Mouse (Mus musculus): ENCODE measurements around the gene Gba2. TPM values are rescaled to one million over a fixed set of nuclear protein-coding genes. Genes with fewer than 3 reads are reported as not detected.
A peak's percentile ranks its signal among the peaks of the same experiment; 100 is the strongest.

The Gba2 gene
- polyA plus RNA-seq, 1 experiment from 2014 or later: 32.0 TPM

GRCm38 (mm10) chr4:43579256-43579655 is 583 bp upstream of the Gba2 start:
- Histone ChIP-seq H3K9ac (peak overlapping the region; percentile 82), H3K4me3 (peak overlapping the region; percentile 73), H3K9me3 (no peaks in the 10 kb centered on the region), H3K27ac (no peak overlapping the region), H3K36me3 (peaks cover 41% of the 10 kb centered on the region), H3K27me3 (no peaks in the 10 kb centered on the region), H3K4me1 (peaks cover 40% of the 10 kb centered on the region), H3K4me2 (replicated peaks) (peak overlapping the region; percentile 95)
- WGBS: 7% methylated on average over 10 of the region's 10 CpGs
- no peak for ATAC-seq (ENCODE audit: insufficient number of reproducible peaks, insufficient read depth, low FRiP score, low TSS enrichment)

GRCm38 (mm10) chr4:43577237-43577881 is 1.3 kb downstream of the Gba2 start:
- 47% methylated on average over 8 of the region's 8 CpGs for WGBS
- H3K9ac ChIP-seq: peak overlapping the region; percentile 82
- ATAC-seq (ENCODE audit: insufficient number of reproducible peaks, insufficient read depth, low FRiP score, low TSS enrichment): no peak
- peak overlapping the region; percentile 95 for H3K4me2 ChIP-seq (replicated peaks)
- H3K9me3 ChIP-seq: no peaks in the 10 kb centered on the region
- H3K36me3 ChIP-seq: peaks cover 41% of the 10 kb centered on the region
- no peak overlapping the region for H3K27ac ChIP-seq
- H3K27me3 ChIP-seq: no peaks in the 10 kb centered on the region
- H3K4me3 ChIP-seq: peak overlapping the region; percentile 73
- peaks cover 40% of the 10 kb centered on the region for H3K4me1 ChIP-seq

DNA sequence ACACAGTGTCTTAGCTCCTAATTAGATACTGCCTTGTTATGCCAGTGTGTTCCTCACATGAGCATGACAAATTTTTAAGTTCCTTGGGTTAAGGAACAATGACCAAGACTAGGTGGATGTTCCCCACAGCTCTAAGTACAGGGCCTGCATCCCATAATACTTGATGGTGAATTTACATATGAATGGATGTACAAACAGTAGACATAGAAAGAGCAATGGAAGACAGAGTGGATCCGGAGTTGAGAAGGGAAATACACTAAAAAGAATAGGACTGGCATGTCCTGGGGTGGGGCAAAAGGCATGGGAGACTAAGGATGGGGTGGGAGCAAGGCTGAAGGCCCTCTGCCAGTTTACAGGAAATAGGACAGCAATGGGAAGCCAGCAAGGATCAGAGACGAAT is 3.3 kb downstream of the Gba2 start:
- no peak for ATAC-seq (ENCODE audit: insufficient number of reproducible peaks, insufficient read depth, low FRiP score, low TSS enrichment)
- Histone ChIP-seq H3K9ac (no peak overlapping the region), H3K27me3 (no peaks in the 10 kb centered on the region), H3K4me3 (no peak overlapping the region), H3K36me3 (peaks cover 42% of the 10 kb centered on the region), H3K27ac (no peak overlapping the region), H3K4me2 (replicated peaks) (no peak overlapping the region), H3K4me1 (peaks cover 40% of the 10 kb centered on the region), H3K9me3 (no peaks in the 10 kb centered on the region)
- WGBS: 79% methylated on average over 2 of the region's 2 CpGs

- Histone ChIP-seq H3K4me2 (replicated peaks) (no peak overlapping the region), H3K4me3 (no peak overlapping the region), H3K27ac (no peak overlapping the region), H3K4me1 (peaks cover 32% of the 10 kb centered on the region), H3K9ac (no peak overlapping the region), H3K36me3 (peaks cover 60% of the 10 kb centered on the region), H3K27me3 (no peaks in the 10 kb centered on the region), H3K9me3 (no peaks in the 10 kb centered on the region)
- WGBS: 89% methylated on average over 4 of the region's 4 CpGs
- no peak for ATAC-seq (ENCODE audit: insufficient number of reproducible peaks, insufficient read depth, low FRiP score, low TSS enrichment)
Observed at GRCm38 (mm10) chr4:43573561-43573960, 5.1 kb downstream of the Gba2 start.

DNA sequence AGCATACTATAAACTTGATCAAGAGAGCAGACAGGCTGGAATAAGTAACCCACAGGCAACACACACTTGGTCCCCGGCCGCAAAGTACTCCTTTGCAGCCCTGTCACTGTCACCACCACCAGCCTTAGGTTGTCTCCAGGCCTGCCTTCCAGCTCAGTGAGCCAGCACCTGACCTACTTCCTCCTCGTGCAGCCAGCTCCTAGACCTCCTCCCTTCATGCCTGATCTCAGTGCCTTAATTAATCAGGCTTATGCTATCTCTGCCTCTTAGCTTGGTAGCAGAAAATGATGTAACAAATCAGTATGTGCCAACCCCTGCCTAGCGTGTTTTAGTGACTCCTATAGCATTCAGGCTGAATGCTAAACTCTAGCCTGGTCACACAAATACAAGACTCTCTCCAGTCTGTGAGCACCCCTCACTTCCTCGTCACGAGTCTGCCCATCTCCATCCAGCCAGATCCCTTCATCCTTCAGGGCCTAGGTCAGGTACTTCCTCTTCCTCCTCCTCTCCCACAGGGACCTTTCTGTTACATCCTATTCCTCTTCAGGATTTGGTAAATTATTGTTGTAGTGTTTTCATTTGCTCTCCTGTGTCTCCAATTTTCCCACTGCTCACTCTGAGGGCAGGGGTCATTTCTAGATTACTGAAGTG is 7.2 kb downstream of the Gba2 start:
- WGBS: 84% methylated on average over 6 of the region's 6 CpGs
- Histone ChIP-seq H3K4me3 (no peak overlapping the region), H3K9me3 (no peaks in the 10 kb centered on the region), H3K27me3 (no peaks in the 10 kb centered on the region), H3K27ac (no peak overlapping the region), H3K4me2 (replicated peaks) (no peak overlapping the region), H3K4me1 (peaks cover 17% of the 10 kb centered on the region), H3K9ac (no peak overlapping the region), H3K36me3 (peaks cover 80% of the 10 kb centered on the region)
- ATAC-seq (ENCODE audit: insufficient number of reproducible peaks, insufficient read depth, low FRiP score, low TSS enrichment): no peak

DNA sequence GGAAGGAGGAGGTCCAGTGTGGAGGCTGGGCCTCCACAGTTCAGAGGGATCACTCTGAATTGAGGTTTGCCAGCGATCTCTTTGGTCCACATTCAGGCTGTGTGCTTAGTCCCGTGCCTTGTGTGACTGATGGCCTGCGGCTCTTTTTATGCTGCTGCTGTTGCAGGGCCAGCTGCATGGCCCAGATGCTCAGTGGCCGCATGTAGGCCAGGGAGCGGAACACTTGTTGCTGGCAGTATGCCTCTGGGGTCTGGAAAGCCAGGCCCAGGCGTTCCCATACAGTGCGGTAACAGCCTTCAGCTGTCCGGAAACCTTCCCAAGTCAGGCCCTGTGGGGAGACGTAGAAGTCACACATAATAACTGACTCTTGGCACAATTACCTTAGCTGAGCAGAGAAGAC is 11.5 kb downstream of the Gba2 start:
- no peak overlapping the region for H3K9ac ChIP-seq
- WGBS: 97% methylated on average over 9 of the region's 9 CpGs
- peaks cover 76% of the 10 kb centered on the region for H3K36me3 ChIP-seq
- H3K4me1 ChIP-seq: peaks cover 10% of the 10 kb centered on the region
- no peaks in the 10 kb centered on the region for H3K27me3 ChIP-seq
- no peaks in the 10 kb centered on the region for H3K9me3 ChIP-seq
- no peak overlapping the region for H3K27ac ChIP-seq
- no peak overlapping the region for H3K4me3 ChIP-seq
- H3K4me2 ChIP-seq (replicated peaks): no peak overlapping the region
- ATAC-seq (ENCODE audit: insufficient number of reproducible peaks, insufficient read depth, low FRiP score, low TSS enrichment): no peak

DNA sequence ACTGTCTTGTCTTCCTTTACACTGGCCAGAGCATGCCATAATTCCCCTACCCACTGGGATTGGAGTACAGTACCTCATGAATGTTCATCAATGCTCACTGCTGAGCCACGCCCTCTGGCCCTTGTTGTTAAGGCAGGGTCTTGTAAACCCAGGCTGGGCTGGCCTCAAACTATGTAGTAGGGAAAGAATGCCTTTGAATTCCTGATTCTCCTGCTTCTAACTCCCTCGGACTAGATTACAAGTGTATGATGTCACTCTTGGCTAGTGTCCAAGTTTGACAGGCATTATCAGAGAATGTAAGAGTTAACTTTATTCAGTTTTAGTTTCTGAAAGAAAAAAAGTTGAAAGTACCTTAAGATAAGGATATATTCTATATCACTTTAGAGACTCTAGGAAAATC is 14.4 kb downstream of the Gba2 start:
- WGBS: 51% methylated on average over 2 of the region's 2 CpGs
- Histone ChIP-seq H3K36me3 (peaks cover 47% of the 10 kb centered on the region), H3K4me2 (replicated peaks) (0 out of 2 replicates have a peak overlapping the region, but pooled peaks have one; percentile 2)

GRCm38 (mm10) chr4:43563601-43563875 is 15.1 kb downstream of the Gba2 start:
- H3K9ac ChIP-seq: peak overlapping the region; percentile 95; the same call in 1 of the 2 replicates
- 84% methylated on average over 4 of the region's 4 CpGs for WGBS

More for the DNA sequence above, 14.4 kb downstream of the Gba2 start:
- no peaks in the 10 kb centered on the region for H3K9me3 ChIP-seq
- H3K4me3 ChIP-seq: 0 out of 2 replicates have a peak overlapping the region, but pooled peaks have one; percentile 13
- no peak overlapping the region for H3K27ac ChIP-seq
- peaks cover 32% of the 10 kb centered on the region for H3K4me1 ChIP-seq
- H3K27me3 ChIP-seq: no peaks in the 10 kb centered on the region
- no peak for ATAC-seq (ENCODE audit: insufficient number of reproducible peaks, insufficient read depth, low FRiP score, low TSS enrichment)
- no peak overlapping the region for H3K9ac ChIP-seq

GRCm38 (mm10) chr4:43562769-43563600 is 15.7 kb downstream of the Gba2 start:
- H3K27ac ChIP-seq: peak overlapping the region; percentile 99; the same call in 1 of the 2 replicates
- peaks cover 35% of the 10 kb centered on the region for H3K36me3 ChIP-seq
- H3K4me1 ChIP-seq: peaks cover 44% of the 10 kb centered on the region
- no peaks in the 10 kb centered on the region for H3K27me3 ChIP-seq
- H3K4me2 ChIP-seq (replicated peaks): peak overlapping the region; percentile 82
- ATAC-seq (ENCODE audit: insufficient number of reproducible peaks, insufficient read depth, low FRiP score, low TSS enrichment): peak; percentile 2; the same call in 1 of the 2 replicates
- H3K4me3 ChIP-seq: peak overlapping the region; percentile 93
- no peaks in the 10 kb centered on the region for H3K9me3 ChIP-seq
- H3K9ac ChIP-seq: peak overlapping the region; percentile 95
- 7% methylated on average over 22 of the region's 22 CpGs for WGBS

More at GRCm38 (mm10) chr4:43563601-43563875, 15.1 kb downstream of the Gba2 start:
- Histone ChIP-seq H3K4me1 (peaks cover 39% of the 10 kb centered on the region), H3K36me3 (peaks cover 40% of the 10 kb centered on the region), H3K4me3 (peak overlapping the region; percentile 93), H3K27ac (no peak overlapping the region), H3K27me3 (no peaks in the 10 kb centered on the region), H3K9me3 (no peaks in the 10 kb centered on the region), H3K4me2 (replicated peaks) (peak overlapping the region; percentile 82)
- no peak for ATAC-seq (ENCODE audit: insufficient number of reproducible peaks, insufficient read depth, low FRiP score, low TSS enrichment)

DNA sequence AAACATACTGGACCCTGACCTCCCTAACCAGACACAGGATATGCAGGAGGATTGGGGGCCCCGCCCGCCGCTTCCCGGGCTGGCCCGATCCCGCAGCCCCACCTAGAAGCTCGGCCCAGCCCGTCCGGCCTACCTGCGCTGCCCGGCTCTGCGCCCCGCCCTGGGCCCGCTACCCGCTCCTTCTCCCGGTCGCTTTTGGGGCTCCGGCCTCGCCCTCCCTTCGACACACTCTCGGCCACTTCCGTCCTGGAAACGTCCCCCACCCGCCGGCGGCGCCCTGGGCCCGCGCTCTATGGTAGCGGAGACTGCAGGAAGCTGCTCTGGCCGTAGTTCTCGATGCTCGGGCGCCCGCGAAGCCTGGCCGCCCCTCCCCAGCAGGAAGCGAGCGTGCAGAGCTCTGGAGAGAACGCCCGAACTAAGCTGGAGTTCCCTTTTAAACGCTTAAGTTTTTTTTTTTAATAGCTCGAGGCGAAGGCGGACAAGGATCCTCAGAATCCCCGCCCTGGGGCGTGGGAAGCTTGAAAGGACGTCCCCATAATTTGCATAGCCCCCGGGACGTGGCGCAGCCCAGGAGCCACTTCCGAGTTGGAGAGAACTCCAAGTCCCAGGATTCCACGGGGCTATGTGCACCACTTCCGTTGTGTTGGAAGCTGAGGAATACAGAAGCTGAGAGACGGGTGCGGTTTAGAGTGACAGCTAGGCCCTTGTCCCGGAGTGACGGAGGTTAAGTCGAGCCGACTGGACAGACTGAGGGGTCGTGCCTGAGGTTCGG is 16.5 kb downstream of the Gba2 start, which contains the start of the genes Creb3 and Tln1:
Creb3 (plus strand) TSS at position 336 of the 772 bp plus-strand sequence.
Tln1 (minus strand) TSS at position 695 of the 772 bp plus-strand sequence.
- peaks cover 52% of the 10 kb centered on the region for H3K4me1 ChIP-seq
- H3K4me3 ChIP-seq: peak within 1 kb of the TSS; percentile 93
- H3K9me3 ChIP-seq: no peaks in the 10 kb centered on the region
- H3K9ac ChIP-seq: peak within 1 kb of the TSS; percentile 95
- H3K36me3 ChIP-seq: peaks cover 27% of the 10 kb centered on the region
- H3K27ac ChIP-seq: peak within 1 kb of the TSS; percentile 99
- no peaks in the 10 kb centered on the region for H3K27me3 ChIP-seq
- peak within 1 kb of the TSS; percentile 82 for H3K4me2 ChIP-seq (replicated peaks)
- WGBS: under 1% methylated on average over 62 of the region's 62 CpGs
- peak; percentile 93 for ATAC-seq (ENCODE audit: insufficient number of reproducible peaks, insufficient read depth, low FRiP score, low TSS enrichment)

GRCm38 (mm10) chr4:43561436-43561996 is 17.2 kb downstream of the Gba2 start:
- ATAC-seq (ENCODE audit: insufficient number of reproducible peaks, insufficient read depth, low FRiP score, low TSS enrichment): 0 out of 2 replicates have a peak, but pooled peaks have one; percentile 23
- WGBS: 3% methylated on average over 16 of the region's 16 CpGs
- Histone ChIP-seq H3K9ac (peak overlapping the region; percentile 95), H3K4me3 (peak overlapping the region; percentile 93), H3K36me3 (peaks cover 22% of the 10 kb centered on the region), H3K4me2 (replicated peaks) (peak overlapping the region; percentile 82), H3K9me3 (no peaks in the 10 kb centered on the region), H3K4me1 (peaks cover 52% of the 10 kb centered on the region), H3K27me3 (no peaks in the 10 kb centered on the region), H3K27ac (peak overlapping the region; percentile 99)
